Mouse (Mus musculus) megakaryocyte progenitor cell, adult 5-6 weeks (primary cell): ENCODE measurements around the gene Amt. TPM values are rescaled to one million over a fixed set of nuclear protein-coding genes. Genes with fewer than 3 reads are reported as not detected.
A peak's percentile ranks its signal among the peaks of the same experiment; 100 is the strongest.
"Not testable (repeated sequence)": the region's sequence is repeated elsewhere in the genome, so short reads cannot be mapped to it uniquely, and the experiment has no call there.

Experiments
- ATAC-seq: replicated peaks from 2 replicates; pipeline ENCODE4 v1.8.0; 2016; ENCODE audit warnings: mild to moderate bottlenecking, moderate TSS enrichment, inconsistent platforms; ENCODE audit not compliant: poor library complexity
- total RNA-seq, 2 experiments: library from RNA; stranded (forward) in 1 of 2; stranded (reverse) in 1 of 2; fragments of 157-497, 149-512 nt in 1 of 2; fragments of 200-1000 nt in 1 of 2; gene quantifications; 2 replicates each; pipeline versions ENCODE4 v1.2.3 to v1.2.4; 2015 to 2017

Gene Amt
- total RNA-seq, 2 experiments from 2014 or later = 0.37 to 1.2 TPM

DNA sequence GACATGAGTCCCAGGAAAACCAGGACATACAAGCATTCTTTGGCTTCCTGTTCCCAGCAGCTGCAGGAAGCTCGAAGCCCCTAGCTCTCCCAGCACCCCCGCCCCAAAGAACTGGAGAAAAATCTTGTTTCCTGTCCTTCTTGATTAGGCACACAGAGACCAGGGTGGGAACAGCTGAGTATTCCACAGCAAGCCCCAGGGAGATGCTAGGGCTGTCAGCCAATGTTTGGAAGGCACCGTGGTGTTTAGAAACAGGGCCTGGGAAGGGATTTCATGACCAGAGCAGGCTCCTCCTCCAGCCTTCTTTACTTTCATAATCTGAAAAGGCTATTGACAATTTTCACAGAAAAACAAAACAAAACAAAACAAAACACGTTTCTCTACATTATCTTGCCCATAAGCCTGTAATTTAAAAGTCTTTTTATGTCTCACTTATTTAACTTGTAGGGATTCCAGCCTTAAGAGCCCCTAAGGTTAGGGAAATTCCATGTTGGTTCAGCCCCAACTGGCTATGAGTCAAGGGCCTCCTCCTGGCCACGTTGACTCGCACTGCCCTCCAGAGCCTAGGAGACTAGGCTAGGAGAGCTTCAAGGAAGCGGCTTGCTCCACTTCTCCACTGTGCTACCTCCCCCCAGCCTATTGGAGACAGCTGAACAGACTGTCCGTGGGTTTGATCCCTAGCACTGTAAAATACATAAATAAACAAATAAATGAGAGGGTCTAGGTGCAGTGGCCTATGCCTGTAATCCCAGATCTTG lies 16.4 kb upstream of the Amt start:
- ATAC-seq = no peak

DNA sequence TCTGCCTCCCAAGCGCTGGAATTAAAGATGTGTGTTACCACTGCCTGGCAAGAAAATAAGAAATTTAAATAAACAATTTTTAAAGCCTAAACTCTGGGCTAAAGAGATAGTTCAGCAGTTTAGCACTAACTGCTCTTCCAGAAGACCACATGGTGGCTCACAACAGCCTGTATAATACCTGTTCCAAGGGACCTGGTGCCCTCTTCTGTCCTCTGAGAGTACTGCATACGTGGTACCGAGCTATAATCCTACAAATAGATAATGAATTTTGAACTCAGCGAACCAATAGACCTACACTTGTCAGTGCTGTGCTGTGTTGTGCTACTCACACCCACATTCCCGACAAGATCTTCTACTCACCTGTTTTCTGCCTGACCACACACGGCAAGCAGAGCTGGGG lies 12.2 kb upstream of the Amt start:
- ATAC-seq = peak; percentile 100

DNA sequence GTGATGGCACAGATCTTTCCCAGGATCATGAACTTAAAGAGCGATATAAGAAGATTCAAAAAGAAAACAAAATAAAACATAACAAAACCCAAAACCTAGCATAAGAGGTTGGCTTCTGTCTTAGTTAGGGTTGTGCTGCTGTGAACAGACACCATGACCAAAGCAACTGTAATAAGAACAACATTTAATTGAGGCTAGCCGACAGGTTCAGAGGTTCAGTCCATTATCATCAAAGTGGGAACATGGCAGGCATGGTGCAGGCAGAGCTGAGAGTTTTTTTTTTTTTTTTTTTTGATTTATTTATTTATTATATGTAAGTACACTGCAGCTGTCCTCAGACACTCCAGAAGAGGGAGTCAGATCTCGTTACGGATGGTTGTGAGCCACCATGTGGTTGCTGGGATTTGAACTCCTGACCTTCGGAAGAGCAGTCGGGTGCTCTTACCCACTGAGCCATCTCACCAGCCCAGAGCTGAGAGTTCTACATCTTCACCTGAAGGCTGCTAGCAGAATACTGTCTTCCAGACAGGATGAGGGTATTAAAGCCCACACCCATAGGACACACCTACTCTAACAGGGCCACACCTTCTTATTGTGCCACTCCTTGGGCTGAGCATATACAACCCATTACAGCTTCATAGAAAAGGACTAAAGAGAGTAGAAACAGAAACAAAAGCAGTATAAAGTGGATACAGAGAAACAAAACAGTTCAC lies 9.0 kb upstream of the Amt start:
- not testable (repeated sequence) for ATAC-seq

DNA sequence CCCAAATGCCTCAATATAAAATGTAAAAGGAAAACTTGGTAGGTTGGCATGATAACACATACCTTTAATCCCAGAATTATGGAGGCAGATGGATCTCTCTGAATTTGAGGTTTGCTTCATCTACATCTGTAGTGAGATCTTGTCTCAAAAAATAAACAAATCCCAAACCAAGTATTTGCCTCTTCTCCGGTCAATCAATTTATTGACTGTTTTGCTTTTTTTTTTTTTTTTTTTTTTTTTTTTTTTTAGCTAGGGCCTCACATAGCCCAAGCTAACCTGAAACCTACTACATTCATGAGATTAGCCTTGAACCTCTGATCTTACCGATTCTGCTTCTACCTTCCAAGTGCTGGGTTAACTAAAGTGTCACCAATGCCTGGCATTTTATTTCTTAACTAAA lies 7.3 kb upstream of the Amt start:
- ATAC-seq = no peak

DNA sequence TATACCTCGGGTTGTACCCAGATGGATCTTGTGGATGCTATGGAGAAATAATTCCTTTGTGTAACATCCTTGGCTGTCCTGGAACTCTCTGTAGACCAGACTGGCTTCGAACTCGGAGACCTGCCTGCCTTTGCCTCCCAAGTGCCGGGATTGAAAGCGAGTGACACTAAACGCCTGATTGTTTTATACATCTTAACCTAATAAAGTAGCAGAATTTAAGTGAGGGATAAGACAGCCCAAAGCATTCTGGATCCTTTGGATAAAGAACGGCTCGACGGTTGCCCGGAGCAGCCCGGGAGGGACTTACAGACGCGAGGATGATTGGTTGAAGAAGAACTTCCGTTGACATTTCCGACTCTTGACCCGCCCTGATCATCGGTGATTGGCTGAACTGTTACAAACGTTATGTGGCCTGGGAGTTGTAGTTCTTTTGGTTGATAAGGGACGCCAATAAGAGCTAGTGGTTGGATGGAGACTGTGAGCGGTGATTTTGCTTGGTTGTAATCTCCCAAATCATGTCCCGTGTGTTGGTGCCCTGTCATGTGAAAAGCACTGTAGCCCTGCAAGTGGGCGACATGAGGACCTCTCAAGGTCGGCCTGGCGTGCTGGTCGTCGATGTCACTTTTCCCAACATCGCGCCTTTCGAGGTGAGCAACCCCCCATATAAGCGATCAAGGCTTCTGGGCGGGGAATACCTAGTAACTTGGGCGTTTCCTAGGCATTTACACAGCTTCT lies 6.5 kb upstream of the Amt start, which contains the start of gene Nicn1:
TSS of gene Nicn1 (plus strand) at position 414 of the 735 bp plus-strand sequence.
- peak; percentile 100 for ATAC-seq

DNA sequence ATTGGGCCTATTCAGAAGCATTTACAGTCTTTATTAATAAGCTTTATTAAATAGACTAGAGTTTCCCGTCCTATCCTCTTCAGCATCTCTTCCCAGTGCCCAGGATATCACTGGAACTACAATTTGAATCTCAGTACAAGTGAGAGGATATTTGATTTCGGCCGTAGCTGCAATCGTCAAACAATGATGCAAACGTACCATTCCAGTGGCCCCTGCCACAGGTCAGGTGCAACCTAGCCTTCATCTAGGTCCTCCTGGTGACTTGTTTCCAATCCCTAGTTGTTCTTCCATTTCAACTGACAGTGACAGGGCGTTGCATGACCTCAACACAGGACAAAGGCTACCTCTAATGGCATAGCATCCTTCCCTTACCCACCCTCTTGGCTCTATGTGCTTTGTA lies 5.9 kb upstream of the Amt start:
- no peak for ATAC-seq

DNA sequence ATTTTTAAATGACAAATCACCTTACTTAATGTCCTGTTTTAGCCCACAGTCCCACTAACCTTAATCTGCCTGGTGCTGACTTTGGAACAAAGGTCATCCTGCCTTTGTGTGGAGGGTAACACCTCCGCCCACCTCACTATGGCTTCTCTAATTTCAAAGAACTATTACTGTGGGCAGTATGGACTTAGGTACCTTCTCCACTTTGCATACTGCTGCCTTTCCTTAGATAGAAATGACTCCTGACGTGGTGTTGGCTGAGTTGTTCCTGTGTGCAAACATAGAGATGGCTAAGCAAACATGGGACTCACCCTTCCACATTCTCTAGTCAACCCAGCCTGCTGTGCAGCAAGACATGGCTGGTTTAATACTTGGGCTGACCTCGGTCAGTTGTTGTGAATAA lies 5.2 kb downstream of the Amt start:
- ATAC-seq = no peak

DNA sequence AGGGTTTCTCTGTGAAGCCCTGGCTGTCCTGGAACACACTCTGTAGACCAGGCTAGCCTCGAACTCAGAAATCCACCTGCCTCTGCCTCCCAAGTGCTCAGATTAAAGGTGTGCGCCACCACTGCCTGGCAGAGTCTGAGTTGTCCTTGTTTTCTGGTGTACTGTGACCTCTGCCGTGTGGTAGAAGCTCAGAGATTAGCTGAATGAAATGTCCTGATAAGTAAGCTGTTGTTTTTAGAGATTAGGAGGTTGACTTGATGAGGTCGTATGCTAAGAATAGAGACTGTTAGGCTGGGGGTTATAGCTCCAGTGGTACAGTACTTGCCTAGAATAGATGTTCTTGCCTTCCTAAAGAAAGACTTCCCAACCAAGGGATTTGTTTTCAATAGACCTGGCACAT lies 8.1 kb downstream of the Amt start:
- no peak for ATAC-seq

DNA sequence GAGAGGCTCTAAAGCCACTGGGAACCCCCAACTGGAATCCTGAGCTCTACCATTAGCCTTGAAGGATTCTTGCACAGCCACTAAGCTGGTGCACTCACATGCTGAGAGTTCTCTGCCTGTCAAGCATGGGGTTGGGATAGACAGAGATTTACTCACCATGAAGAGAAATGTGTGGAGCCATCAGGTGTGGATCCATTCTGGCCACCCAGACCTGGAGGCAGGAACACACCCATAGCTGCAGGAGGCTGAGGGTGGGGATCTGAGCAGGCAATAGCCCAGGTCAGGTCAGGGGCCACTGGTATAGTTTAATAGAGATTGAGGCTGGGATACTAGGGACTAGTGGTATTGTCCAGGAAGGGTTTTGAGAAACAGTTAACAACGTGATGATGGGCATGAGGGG lies 8.5 kb downstream of the Amt start:
- no peak for ATAC-seq

DNA sequence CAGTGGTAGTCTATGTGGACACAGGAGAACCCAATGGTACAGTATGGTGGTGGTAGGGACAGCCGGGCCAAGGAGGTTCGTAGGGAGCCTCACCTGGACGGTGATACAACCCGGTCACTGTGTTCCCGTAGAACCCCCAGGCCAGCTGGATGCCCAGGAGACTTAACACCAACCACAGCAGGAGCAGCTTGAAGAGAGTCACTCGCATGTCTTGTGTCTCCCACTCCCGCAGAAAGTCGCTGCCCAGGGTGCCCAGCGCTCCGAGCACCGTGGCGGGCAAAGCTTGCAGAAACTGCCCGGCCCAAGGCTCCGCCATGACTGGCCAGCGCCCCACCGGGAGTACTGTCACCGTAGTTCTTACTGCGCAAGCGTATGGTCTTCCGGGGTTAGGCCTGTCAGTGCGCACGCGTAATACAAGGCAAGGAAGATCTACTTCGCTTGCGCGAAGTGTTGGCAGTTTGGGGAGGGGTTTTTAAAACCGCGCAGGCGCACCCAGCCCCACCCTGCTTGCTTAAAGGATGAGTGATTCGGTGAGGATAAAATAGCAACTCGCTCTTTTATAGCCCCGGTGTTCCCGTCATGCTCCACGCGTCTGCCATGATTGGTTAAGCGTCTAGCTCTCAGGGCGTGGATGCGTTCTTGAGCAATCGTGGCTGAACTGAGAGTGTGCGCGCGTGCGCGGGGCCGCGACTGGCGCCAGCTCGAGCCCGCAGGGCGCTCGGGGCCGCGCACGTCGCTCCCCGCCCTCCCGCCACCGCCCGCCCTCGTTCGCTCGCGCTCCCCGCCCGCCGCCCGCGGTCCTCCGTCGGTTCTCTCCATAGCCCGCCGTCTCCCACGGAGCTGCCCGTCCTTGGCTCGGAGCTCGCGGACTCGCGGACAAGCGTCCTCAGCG lies 9.2 kb downstream of the Amt start, which contains the start of the genes Rhoa and Tcta:
TSS of gene Rhoa (plus strand) at position 501 of the 892 bp plus-strand sequence.
TSS of gene Tcta (minus strand) at position 532 of the 892 bp plus-strand sequence.
- ATAC-seq = peak; percentile 88

DNA sequence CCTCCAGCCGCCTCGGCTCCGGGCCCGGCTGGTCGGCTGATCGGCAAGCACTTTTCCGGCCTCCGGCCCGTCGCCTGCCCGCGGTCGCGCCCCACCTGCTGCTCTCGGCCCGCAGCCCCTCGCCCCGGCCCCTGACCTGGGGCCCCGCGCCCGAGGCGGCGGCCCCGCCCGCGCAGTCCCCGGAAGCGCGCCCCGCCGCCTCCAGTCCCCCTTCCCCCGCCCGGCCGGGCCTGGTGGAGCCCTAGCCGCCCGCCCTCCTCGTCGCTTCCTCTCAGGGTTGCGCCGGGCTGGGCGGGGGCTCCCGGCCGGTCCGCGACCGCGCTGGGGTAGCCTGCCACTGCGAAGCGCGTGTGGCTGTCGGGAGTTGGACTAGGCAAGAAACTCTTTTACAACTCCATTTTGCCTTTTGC lies 9.9 kb downstream of the Amt start:
- ATAC-seq = peak; percentile 64

DNA sequence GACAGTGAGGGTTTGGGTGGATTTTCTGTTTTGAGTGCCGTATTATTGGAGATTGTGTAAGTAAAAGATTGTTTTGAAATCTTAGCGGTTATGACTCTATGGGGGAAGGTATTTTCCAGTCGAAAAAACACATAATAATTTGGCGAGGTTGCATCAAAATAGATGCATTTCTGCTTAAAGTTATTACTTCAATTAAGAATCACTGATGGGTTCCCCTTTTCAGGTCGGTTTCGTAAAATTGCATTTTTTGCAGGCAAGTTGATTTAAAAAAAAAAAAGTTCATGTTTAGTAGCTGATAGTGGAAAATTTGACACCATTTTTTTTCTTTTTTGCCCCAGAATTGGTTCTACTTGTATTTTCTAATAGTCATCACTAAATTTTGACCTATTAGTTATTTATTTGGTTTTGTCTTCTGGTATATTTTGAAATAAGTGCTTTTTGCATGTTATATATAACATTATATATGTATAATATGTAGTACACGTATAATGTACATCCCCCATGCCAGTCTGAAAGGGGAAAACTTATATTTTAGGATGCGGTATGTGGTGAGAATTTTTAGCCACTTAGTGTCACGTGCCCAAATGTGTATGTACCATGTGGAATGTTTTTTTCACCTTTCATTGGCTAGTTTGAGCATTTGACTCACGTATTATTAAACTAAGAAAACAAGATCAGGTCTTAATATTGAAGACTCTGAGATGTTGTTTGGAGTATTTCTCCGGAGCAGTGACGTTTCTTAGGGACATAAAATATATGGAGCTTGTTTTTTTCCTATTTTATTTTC lies 10.6 kb downstream of the Amt start:
- no peak for ATAC-seq

DNA sequence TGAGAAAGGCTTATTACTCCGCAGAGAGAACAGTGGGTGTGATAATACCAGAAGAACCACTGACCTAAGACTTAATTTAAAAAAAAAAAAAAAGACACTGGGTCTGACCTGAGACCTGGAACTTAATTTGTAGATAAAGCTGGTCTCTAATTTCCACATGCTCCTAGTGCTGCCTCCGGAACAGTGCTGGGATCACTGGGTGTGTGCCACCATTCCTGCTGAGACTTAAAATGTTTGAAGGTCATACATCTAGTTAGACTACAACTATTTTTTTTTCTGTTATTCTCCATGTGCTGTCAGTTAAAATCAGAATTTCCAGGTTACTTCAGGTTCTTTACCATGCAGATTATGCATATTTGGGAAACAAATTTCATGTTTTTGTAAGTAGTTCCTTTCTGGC lies 11.5 kb downstream of the Amt start:
- no peak for ATAC-seq

DNA sequence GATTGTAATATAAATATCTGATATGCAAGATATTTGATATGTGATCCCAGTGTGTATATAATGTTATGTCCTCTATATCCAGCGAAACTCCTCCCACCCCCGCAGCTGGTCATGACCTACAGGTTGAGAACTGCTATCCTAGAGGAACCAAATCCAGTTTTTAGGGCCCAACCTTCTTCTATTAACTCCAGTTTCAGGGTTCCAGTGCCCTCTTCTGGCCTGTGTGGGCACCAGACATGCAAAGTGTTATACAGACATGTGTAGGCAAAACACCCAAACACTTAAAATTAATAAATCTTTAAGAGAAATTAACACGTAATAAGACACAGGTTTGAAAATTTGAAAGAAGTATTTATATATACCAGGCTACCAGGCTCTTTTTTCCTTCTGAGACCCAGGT lies 20.9 kb downstream of the Amt start:
- peak; percentile 42 for ATAC-seq

DNA sequence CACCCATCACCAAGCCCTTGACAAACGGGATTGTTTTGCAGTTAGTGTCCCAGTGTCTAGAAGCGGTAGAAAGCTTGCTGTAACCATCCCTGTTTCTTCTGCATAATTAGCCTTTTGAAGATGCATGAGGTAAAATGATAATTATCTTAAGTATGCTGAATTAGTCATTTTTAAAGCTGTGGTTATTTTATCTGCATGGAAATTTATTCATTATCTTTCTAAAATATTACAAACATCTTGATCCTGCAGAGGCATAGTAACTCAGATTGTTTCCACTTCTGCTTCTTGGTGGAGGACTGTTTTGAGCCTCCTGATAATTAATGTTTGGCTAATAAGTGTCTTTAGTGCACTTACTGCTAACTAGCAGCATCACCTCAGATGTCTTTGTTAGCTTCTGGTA lies 21.8 kb downstream of the Amt start:
- ATAC-seq = no peak

DNA sequence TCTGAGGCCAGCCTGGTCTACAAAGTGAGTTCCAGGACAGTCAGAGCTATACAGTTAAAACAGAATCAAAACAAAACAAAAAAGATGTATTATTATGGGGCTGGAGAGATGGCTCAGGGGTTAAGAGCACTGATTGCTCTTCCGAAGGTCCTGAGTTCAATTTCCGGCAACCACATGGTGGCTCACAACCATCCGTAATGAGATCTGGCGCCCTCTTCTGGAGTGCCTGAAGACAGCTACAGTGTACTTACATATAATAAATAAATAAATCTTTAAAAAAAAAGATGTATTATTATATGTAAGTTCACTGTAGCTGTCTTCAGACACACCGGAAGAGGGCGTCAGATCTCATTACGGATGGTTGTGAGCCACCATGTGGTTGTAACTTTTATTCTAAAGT lies 25.4 kb downstream of the Amt start:
- ATAC-seq = not testable (repeated sequence)

DNA sequence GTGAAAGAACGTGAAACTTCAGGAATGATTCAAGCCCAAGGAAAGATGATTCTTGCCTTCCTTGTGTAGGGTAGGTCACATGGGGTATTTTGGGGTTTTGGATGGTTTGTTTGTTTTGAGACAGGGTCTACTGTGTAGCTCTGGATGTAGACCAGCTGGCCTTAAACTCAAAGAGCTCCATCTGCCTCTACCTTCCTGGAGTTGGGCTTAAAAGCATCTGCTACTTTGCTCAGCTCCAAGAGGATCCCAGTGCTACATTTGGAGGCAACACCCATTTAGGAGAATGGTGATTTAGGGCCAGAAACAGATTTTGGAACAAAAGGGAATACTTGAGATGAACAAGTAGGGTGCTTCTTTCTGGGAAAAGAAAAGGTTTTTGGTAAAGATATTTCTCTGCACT lies 28.1 kb downstream of the Amt start:
- ATAC-seq = no peak

DNA sequence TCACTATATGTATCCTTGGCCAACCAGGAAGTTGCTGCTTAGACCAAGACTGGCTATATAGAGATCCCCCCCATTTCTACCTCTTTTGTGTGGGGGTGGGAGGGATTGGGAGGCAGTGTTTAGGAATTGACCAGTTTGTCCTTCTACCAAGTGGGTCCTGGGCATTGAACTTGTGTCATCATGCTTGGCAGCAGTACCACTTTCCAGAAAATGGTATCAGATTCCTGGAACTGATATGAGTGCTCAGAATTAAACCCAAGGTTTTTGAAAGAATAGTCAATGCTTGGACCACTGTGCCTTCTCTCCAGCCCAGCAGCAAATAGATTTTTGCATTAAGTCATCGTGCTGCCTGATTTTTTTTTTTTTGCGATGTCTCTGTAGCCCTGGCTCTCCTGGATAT lies 29.2 kb downstream of the Amt start:
- no peak for ATAC-seq

DNA sequence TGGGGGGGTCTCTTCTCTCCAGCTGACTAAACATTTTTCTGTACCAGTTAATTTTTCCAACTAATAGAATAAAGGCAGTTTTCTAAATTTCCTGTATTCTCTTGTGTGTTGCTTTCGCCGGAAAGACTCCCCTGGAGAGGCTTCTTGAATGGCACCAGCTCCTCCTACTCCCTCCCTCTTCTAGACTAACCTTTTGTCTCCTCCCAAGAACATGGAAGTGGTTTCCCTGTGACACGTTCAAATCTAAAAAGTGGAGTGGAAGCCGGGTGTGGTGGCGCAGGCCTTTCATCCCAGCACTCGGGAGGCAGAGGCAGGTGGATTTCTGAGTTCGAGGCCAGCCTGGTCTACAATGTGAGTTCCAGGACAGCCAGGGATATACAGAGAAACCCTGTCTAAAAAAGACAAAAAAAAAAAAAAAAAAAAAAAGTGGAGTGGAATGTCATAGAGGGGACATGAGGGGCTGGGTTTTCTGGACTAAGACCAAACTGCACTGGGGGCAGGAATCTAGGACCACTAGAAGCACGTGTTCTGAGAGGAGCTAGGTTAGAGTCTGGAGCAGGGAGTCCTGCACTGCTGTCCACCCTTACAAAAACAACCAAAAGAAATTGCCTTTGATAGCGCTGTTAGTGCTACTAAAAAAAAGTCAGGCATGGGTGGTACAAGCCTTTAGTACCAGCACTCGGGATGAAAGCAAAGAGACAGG lies 41.3 kb downstream of the Amt start:
- ATAC-seq = no peak
